ENCODE assay signal across 20 mouse cellular contexts in genomic region chr10:52319506-52320286, GRCm38 (mm10). TPM values are rescaled to one million over a fixed set of nuclear protein-coding genes. Genes with fewer than 3 reads are reported as not detected.
"Had no signal": no experiment of that assay in that cellular context is flagged by ENCODE, and none has a peak within 500 bp of the region (broad histone marks: within the 10 kb centered on the region; RNA-seq: fewer than 3 reads in every experiment).

No protein-coding gene starts in this region.

- H3K27me3 ChIP-seq: kidney, embryonic 15.5 days; limb, embryonic 15.5 days; liver, embryonic 12.5 days; midbrain, embryonic 12.5 days; neural tube, embryonic 15.5 days had no signal

- H3K9ac ChIP-seq: kidney, embryonic 15.5 days; limb, embryonic 15.5 days; liver, embryonic 12.5 days; lung, embryonic 14.5 days; midbrain, embryonic 12.5 days; neural tube, embryonic 15.5 days had no signal

- DNase-seq: kidney, adult 11 months; kidney, postnatal 14 days; layer of hippocampus, adult 9-11 months; layer of hippocampus, postnatal 36 days; lung, embryonic 14.5 days; lung, postnatal 10 days; thymus, adult 18-20 months; thymus, postnatal 25 days had no signal

- ATAC-seq: liver, embryonic 12.5 days; midbrain, embryonic 16.5 days had no signal

- H3K4me2 ChIP-seq: kidney, embryonic 15.5 days; limb, embryonic 15.5 days; liver, embryonic 12.5 days; lung, embryonic 14.5 days; midbrain, embryonic 12.5 days; neural tube, embryonic 15.5 days had no signal

- H3K4me1 ChIP-seq: kidney, embryonic 15.5 days; limb, embryonic 15.5 days; liver, embryonic 12.5 days; megakaryocyte, embryonic 14.5 days; midbrain, embryonic 12.5 days; neural tube, embryonic 15.5 days had no signal

- H3K27ac ChIP-seq: kidney, embryonic 15.5 days; limb, embryonic 15.5 days; liver, embryonic 12.5 days; macrophage; midbrain, embryonic 12.5 days; neural tube, embryonic 15.5 days had no signal

- H3K9me3 ChIP-seq: kidney, embryonic 15.5 days; limb, embryonic 15.5 days; liver, embryonic 12.5 days; megakaryocyte, embryonic 14.5 days; midbrain, embryonic 12.5 days; neural tube, embryonic 15.5 days had no signal

- H3K4me3 ChIP-seq: kidney, embryonic 15.5 days; limb, embryonic 15.5 days; liver, embryonic 12.5 days; megakaryocyte, embryonic 14.5 days; midbrain, embryonic 12.5 days; neural tube, embryonic 15.5 days had no signal

RNA-seq across cellular contexts. Expression of gene Gm26741, which starts 38.9 kb away (rescaled TPM):
- polyA plus RNA-seq: kidney, embryonic 15.5 days; large intestine, adult 2 months; limb, embryonic 11.5 days; limb, embryonic 15.5 days; liver, embryonic 12.5 days; liver, embryonic 16.5 days; lung, embryonic 14.5 days; macrophage; midbrain, embryonic 12.5 days; midbrain, embryonic 16.5 days; neural tube, embryonic 15.5 days; urinary bladder, adult 2 months had no signal
